Mouse (Mus musculus): ENCODE results near the gene Gm15262. TPM values are rescaled to one million over a fixed set of nuclear protein-coding genes. Genes with fewer than 3 reads are reported as not detected.
"Not testable (repeated sequence)": the region's sequence is repeated elsewhere in the genome, so short reads cannot be mapped to it uniquely, and the experiment has no call there.

Gm15262 gene
- total RNA-seq (2021): not detected

DNA sequence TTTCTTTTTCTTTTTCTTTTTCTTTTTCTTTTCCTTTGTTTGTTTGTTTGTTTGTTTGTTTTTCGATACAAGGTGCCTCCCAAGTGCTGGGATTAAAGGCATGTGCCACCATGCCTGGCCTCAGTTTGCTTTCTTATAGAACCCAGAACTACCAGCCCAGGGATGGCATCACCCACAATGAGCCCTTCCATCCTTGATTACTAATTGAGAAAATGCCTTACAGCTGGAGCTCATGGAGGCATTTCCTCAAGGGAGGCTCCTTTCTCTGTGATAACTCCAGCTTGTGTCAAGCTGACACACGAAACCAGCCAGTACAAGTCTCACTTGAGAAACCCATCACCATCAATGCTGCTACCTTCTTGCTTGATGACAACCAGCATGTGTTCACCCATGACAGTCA, at the start of gene Gm15262:
Gm15262 (plus strand) TSS at position 301 of the 400 bp plus-strand sequence.
- DNase-seq (ENCODE audit: low spot score in 2 of 2); intact Hi-C loops (cut with DNase I): not testable (repeated sequence)

DNA sequence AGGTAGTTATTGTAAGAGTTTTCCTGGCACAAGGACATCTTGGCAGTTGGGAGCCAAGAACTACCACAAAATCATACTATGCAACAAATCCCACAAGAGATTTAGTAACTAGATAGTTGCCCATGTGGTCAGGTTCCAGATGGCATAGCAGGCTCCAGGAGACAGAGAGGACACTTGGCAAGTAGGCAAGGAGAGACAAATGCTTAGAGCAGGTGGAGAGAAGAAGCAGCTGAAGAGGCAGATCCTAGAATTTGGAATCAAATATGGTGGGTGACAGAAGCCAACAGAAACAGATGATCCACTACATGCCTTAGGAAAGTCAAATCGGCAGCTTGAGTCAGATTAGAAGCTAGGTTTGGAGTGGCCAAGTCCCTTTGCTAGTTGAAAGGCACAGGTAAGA, 20.9 kb downstream of the Gm15262 start:
- intact Hi-C loops (cut with DNase I): no loop called here
- no peak for DNase-seq (ENCODE audit: low spot score in 2 of 2)

DNA sequence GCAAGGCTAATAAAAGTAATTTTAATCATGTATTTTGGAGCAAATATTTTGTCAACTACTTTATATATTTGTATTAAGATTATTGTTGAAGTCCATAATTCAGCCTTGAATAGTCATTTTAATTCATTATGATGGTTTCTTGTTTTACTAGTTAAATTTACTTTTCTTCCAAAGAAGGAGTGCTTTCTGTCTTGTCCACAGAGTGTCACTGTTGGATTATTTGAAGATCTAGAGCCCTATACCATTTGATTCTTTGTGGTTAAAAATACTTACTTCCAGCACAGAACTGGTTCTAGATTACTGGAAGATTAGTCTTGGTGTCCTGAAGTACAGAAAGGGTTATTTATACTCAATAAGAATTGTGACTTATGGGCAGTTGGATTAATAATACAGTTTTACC, 29.2 kb downstream of the Gm15262 start:
- intact Hi-C loops (cut with DNase I): no loop called here
- DNase-seq (ENCODE audit: low spot score in 2 of 2): no peak

DNA sequence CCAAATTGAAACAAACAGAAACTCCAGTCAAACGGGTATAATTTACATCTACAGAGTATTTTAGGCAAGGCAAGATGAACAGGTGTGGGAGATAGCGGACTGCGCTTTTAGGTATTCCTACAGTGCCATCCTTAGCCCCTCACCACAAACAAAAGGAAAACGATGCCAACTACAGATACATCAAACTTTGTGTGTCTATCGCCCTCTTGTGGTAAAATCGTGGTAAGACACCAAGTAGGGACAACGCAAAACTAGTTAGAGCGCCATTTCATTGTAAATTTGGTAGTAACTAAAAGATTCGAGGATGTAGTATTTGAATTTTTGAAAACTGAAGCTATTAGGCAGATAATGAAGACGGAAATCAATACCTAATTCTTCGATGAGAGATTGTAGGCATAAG, 83.7 kb downstream of the Gm15262 start:
- intact Hi-C loops (cut with DNase I): no loop called here
- DNase-seq (ENCODE audit: low spot score in 2 of 2): no peak

DNA sequence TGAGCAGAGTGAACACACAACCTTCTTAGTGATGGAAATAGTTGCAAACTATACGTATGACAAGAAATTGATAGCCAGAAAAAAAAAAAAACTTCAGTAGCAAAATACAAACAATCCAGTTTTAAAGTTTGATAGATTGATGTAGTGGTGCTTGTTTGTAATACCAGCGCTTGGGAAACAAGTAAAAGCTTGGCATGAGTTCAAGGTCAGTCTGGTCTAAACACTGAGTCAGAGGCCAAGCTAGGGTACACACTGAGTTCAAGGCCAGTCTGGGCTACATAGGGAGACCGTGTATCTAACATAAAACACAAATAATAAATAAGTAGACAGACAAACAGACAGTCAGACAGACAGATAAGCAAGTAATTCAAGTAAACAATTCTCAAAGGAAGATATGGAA, 84.2 kb downstream of the Gm15262 start:
- intact Hi-C loops (cut with DNase I): no loop called here
- no peak for DNase-seq (ENCODE audit: low spot score in 2 of 2)

DNA sequence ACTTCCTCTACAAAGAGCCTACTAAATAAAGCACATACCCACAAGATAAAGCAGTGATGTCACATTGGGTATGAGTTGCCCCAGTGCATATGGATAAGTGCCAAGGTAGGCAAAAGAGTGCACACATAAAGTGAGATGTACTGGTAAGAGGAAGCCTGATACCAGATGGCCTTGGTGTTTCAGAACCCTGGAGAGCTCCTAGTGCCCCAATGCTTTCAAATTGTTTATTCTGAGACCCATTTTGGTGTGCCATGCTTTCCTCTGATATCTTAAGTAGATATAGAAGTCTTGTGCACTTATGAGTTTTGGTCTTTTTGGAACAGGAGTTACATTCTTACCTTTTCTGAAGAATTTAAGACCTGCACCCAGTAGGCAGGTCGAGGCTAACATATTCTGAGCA, 88.3 kb downstream of the Gm15262 start:
- intact Hi-C loops (cut with DNase I): no loop called here

DNA sequence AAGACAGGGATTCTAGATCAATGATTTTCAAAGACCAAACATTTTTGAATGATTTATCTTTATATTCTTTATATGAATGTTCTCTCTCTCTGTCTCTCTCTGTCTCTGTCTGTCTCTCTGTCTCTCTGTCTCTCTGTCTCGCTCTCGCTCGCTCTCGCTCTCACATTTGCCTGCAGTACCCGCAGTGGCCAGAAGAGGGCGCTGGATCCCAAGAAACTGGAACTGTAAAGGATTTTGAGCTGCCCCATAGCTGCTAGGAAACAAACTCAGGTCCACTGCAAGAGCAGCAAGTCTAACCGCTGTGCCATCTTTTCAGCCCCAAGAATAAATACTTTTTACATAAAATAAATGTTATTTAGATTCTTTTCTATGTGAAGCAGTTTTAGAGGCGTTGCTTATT, 98.5 kb downstream of the Gm15262 start:
- intact Hi-C loops (cut with DNase I): no loop called here
- no peak for DNase-seq (ENCODE audit: low spot score in 2 of 2)

More for the DNA sequence above, 88.3 kb downstream of the Gm15262 start:
- no peak for DNase-seq (ENCODE audit: low spot score in 2 of 2)

DNA sequence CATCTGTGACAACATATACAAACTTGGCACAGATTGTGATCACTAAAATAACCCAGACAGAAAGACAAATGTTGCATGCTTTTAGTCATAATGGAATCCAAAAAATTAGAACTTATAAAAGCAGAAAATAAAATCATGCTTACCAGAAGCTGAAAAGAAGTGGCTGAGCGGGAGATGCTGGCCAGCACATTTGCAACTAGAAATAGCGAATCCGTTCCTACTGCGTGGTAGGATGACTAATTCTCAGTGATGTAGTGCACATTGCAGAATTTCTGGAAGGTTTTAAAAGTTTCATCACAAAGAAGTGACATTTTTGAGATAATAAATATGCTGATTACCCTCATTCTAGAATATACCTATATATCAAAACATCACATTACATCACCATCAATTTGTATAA, 100.7 kb downstream of the Gm15262 start:
- intact Hi-C loops (cut with DNase I): no loop called here
- no peak for DNase-seq (ENCODE audit: low spot score in 2 of 2)

DNA sequence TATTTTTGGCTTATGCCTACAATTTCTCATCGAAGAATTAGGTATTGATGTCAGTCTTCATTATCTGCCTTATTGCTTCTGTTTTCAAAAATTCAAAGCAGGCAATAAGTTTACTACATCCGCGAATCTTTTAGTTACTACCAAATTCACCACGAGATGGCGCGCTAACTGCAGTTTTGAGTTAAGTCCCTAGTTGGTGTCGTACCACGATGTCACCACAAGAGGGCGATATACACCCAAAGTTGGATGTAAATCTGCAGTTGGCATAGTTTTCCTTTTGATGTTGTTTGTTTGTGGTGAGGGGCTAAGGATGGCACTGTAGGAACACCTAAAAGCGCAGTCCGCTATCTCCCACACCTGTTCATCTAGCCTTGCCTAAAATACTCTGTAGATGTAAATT, 111.9 kb downstream of the Gm15262 start:
- intact Hi-C loops (cut with DNase I): loop anchor here (5.0 kb wide), 2 partner anchors 383 to 428 kb away; no protein-coding TSS in a partner anchor
- DNase-seq (ENCODE audit: low spot score in 2 of 2): peak; percentile 39 to 60

DNA sequence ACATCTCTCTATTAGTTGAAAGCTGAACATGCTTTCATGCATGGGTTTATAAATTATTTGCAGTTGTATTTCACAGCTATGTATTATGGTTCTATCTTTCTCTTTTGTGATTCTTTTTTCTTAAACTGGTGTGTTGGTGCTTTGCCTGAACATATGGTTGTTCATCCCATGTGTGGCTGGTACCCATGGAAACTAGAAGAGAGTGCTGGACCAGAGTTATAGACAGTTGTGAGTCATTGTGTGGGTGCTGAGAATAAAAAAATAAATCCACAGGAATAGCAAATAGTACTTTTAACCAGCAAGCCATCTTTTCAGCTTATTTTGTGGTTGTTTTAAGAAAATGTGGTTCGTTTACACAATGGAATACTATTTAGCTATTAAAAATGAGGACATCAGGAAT, 123.9 kb downstream of the Gm15262 start:
- peak in 1 of 2 experiments; percentile 8 for DNase-seq (ENCODE audit: low spot score in 2 of 2)
- intact Hi-C loops (cut with DNase I): no loop called here

Other genes starting within 250 kb of the Gm15262 start
- gene Scml2, start 170.3 kb upstream of the Gm15262 start, total RNA-seq (2021): under 1 TPM; 0.81 to 0.88 TPM